Comparison of ENCODE assay signal across 19 mouse cellular contexts in genomic region chr7:128438131-128438530, GRCm38 (mm10). TPM values are rescaled to one million over a fixed set of nuclear protein-coding genes. Genes with fewer than 3 reads are reported as not detected.
DNase-seq lines count a peak whose midpoint lies in the region; ATAC-seq lines count a peak whose summit lies in the region.
"Had no signal": no experiment of that assay in that cellular context is flagged by ENCODE, and none has a peak within 500 bp of the region (broad histone marks: within the 10 kb centered on the region; RNA-seq: fewer than 3 reads in every experiment).

No protein-coding gene starts in this region.

- H3K4me1 ChIP-seq in midbrain, embryonic 11.5 days (ENCODE audit: control insufficient read depth, insufficient read depth, low read length), result no peaks in the 10 kb centered on the region
- H3K4me1 ChIP-seq in midbrain, embryonic 15.5 days, result no peaks in the 10 kb centered on the region

- H3K27me3 ChIP-seq in midbrain, embryonic 11.5 days (ENCODE audit: control insufficient read depth, insufficient read depth, low read length), result no peaks in the 10 kb centered on the region
- no peaks in the 10 kb centered on the region for H3K27me3 ChIP-seq in midbrain, embryonic 15.5 days (replicated peaks)
- H3K27me3 ChIP-seq: CH12.LX, Patski had no signal

- no peaks in the 10 kb centered on the region; the same call in 1 of the 2 replicates for H3K36me3 ChIP-seq in midbrain, embryonic 11.5 days (ENCODE audit: control insufficient read depth, insufficient read depth, low read length)
- peaks cover 10% of the 10 kb centered on the region for H3K36me3 ChIP-seq in midbrain, embryonic 15.5 days (replicated peaks)

- H3K9ac ChIP-seq in midbrain, embryonic 11.5 days (ENCODE audit: low read length), result no peak overlapping the region
- H3K9ac ChIP-seq in midbrain, embryonic 15.5 days, result no peak overlapping the region

- peak; percentile 69 for DNase-seq in heart, adult 11 months
- no peak for DNase-seq in heart, adult 8-10 months (ENCODE audit: low spot score)
- DNase-seq in midbrain, embryonic 11.5 days (ENCODE audit: low spot score, missing footprints), result peak; percentile 69
- DNase-seq: adrenal gland, adult 2 months; adrenal gland, adult 8-10 months; adrenal gland, postnatal 10 days; adrenal gland, postnatal 14 days; adrenal gland, postnatal 25 days; adrenal gland, postnatal 36 days; B cell, adult 2 months; cerebellum, adult 11 months; cerebellum, adult 11-12 months; cerebellum, adult 18-20 months had no signal

- no peaks in the 10 kb centered on the region for H3K9me3 ChIP-seq in midbrain, embryonic 11.5 days (ENCODE audit: control insufficient read depth, low read length)
- no peaks in the 10 kb centered on the region for H3K9me3 ChIP-seq in midbrain, embryonic 15.5 days
- H3K9me3 ChIP-seq: G1E had no signal

- no peak overlapping the region for H3K27ac ChIP-seq in midbrain, embryonic 11.5 days (ENCODE audit: low read depth, low read length)
- H3K27ac ChIP-seq in midbrain, embryonic 15.5 days, result no peak overlapping the region

- ATAC-seq in midbrain, embryonic 11.5 days (ENCODE audit: low FRiP score), result no peak
- no peak for ATAC-seq in midbrain, embryonic 15.5 days (replicated peaks)
- ATAC-seq: activated CD4-positive, CD25-positive, alpha-beta regulatory T cell, adult 4 months; CD4-positive, CD25-positive, alpha-beta regulatory T cell, adult 4 months; Patski had no signal

- no peak overlapping the region for H3K4me3 ChIP-seq in midbrain, embryonic 11.5 days (ENCODE audit: low read depth, low read length)
- H3K4me3 ChIP-seq in midbrain, embryonic 15.5 days, result no peak overlapping the region

- no peak overlapping the region for H3K4me2 ChIP-seq in midbrain, embryonic 11.5 days
- no peak overlapping the region for H3K4me2 ChIP-seq in midbrain, embryonic 15.5 days

RNA-seq across cellular contexts. Expression of gene Rgs10, which starts 19.6 kb away (rescaled TPM):
- total RNA-seq in heart, adult 8-10 months (2022), result 10 to 100 TPM in 1 of 4 experiments, 1 to 10 TPM in 3; 6.9 to 11.3 (median 9.2) TPM
- polyA plus RNA-seq in midbrain, embryonic 11.5 days (2014; fragmentation: Nextera tagmentation; extraction: Ambion mirVana), result 10.0 and 11.7 TPM in 2 replicates
- polyA plus RNA-seq in midbrain, embryonic 15.5 days (2015; fragmentation: Nextera tagmentation; extraction: Ambion mirVana), result 43.0 and 50.4 TPM in 2 replicates

RNA-seq across cellular contexts. Expression of gene Tial1, which starts 23.4 kb away (rescaled TPM):
- 10 to 100 TPM; 41.9 to 46.8 (median 44.8) TPM for total RNA-seq in heart, adult 8-10 months (2022)
- polyA plus RNA-seq in midbrain, embryonic 11.5 days (2014; fragmentation: Nextera tagmentation; extraction: Ambion mirVana), result 43.9 and 46.6 TPM in 2 replicates
- 25.3 and 32.2 TPM in 2 replicates for polyA plus RNA-seq in midbrain, embryonic 15.5 days (2015; fragmentation: Nextera tagmentation; extraction: Ambion mirVana)
